Mouse (Mus musculus): ENCODE measurements at regions not wholly inside any gene's neighbourhood (a gene's known extent, or its start where the extent isn't known, plus 50 kb on each side); places are given as distances from the start of the nearest gene placed in this dataset.

- TF ChIP-seq POLR2A (IDR thresholded peaks at IDR 0.05; ENCODE audit: control insufficient read depth, extremely low read depth, insufficient read depth, low read length, poor library complexity) = no peak
- TF ChIP-seq CTCF (IDR thresholded peaks at IDR 0.05; ENCODE audit: borderline replicate concordance, control insufficient read depth, extremely low read depth, insufficient read depth, low read length, poor library complexity) = no peak
Measured at GRCm38 (mm10) chrX:99402841-99403520, 68.1 kb downstream of the Pja1 start.
